ENCODE assay signal across 18 mouse cellular contexts in genomic region chr15:79187819-79188218, GRCm38 (mm10). TPM values are rescaled to one million over a fixed set of nuclear protein-coding genes. Genes with fewer than 3 reads are reported as not detected.
"Had no signal": no experiment of that assay in that cellular context is flagged by ENCODE, and none has a peak within 500 bp of the region (broad histone marks: within the 10 kb centered on the region; RNA-seq: fewer than 3 reads in every experiment).

No protein-coding gene starts in this region.

- ATAC-seq: midbrain, embryonic 16.5 days had no signal

- DNase-seq: lung, adult 18-20 months; lung, embryonic 14.5 days; lung, postnatal 10 days; lung, postnatal 4 days; midbrain, embryonic 14.5 days; right cerebral cortex, postnatal 14 days; thymus, adult 18-20 months; thymus, postnatal 14 days; thymus, postnatal 36 days had no signal

- H3K4me2 ChIP-seq: lung, embryonic 14.5 days; midbrain, embryonic 12.5 days; neural tube, embryonic 13.5 days; neural tube, embryonic 15.5 days had no signal

- H3K27ac ChIP-seq: midbrain, embryonic 10.5 days; midbrain, embryonic 12.5 days; neural tube, embryonic 13.5 days; neural tube, embryonic 15.5 days had no signal

- H3K9me3 ChIP-seq: midbrain, embryonic 10.5 days; neural tube, embryonic 13.5 days; neural tube, embryonic 15.5 days had no signal

- H3K27me3 ChIP-seq: midbrain, embryonic 12.5 days; neural tube, embryonic 13.5 days; neural tube, embryonic 15.5 days had no signal

- H3K9ac ChIP-seq: lung, embryonic 14.5 days; midbrain, embryonic 12.5 days; neural tube, embryonic 13.5 days; neural tube, embryonic 15.5 days had no signal

- H3K36me3 ChIP-seq: midbrain, embryonic 10.5 days; midbrain, embryonic 12.5 days; neural tube, embryonic 13.5 days; neural tube, embryonic 15.5 days had no signal

- H3K4me3 ChIP-seq: midbrain, embryonic 10.5 days; midbrain, embryonic 12.5 days; myocyte; neural tube, embryonic 13.5 days; neural tube, embryonic 15.5 days had no signal

RNA-seq across cellular contexts. Expression of gene Sox10, which starts 22.8 kb away (rescaled TPM):
- total RNA-seq: megakaryocyte, adult 5-6 weeks; megakaryocyte-erythroid progenitor cell, adult 5-6 weeks had no signal
- polyA plus RNA-seq: myocyte had no signal

RNA-seq across cellular contexts. Expression of gene Gm49486, which starts 41.4 kb away (rescaled TPM):
- total RNA-seq: megakaryocyte-erythroid progenitor cell, adult 5-6 weeks had no signal
- polyA plus RNA-seq: spleen, adult 2 months had no signal

RNA-seq across cellular contexts. Expression of gene 1700088E04Rik, which starts 46.8 kb away (rescaled TPM):
- total RNA-seq: megakaryocyte, adult 5-6 weeks; megakaryocyte-erythroid progenitor cell, adult 5-6 weeks had no signal
